Comparison of ENCODE assay signal across 8 mouse cellular contexts in genomic region chr6:34927156-34927555, GRCm38 (mm10). TPM values are rescaled to one million over a fixed set of nuclear protein-coding genes. Genes with fewer than 3 reads are reported as not detected.
DNase-seq lines count a peak whose midpoint lies in the region; ATAC-seq and TF ChIP-seq lines count a peak whose summit lies in the region.

No protein-coding gene starts in this region.

- 49% methylated on average over 4 of the region's 4 CpGs for WGBS in midbrain, embryonic 11.5 days
- 40% methylated on average over 4 of the region's 4 CpGs for WGBS in midbrain, embryonic 16.5 days
- 39% methylated on average over 4 of the region's 4 CpGs for WGBS in liver, embryonic 12.5 days (ENCODE audit: insufficient replicate concordance)
- WGBS in olfactory bulb, adult 2 months = 48% methylated on average over 4 of the region's 4 CpGs

- no peak overlapping the region for H3K4me3 ChIP-seq in midbrain, embryonic 11.5 days (ENCODE audit: low read depth, low read length)
- H3K4me3 ChIP-seq in midbrain, embryonic 16.5 days (ENCODE audit: low read depth, low read length) = no peak overlapping the region
- no peak overlapping the region for H3K4me3 ChIP-seq in liver, embryonic 12.5 days
- H3K4me3 ChIP-seq in olfactory bulb, adult 2 months (ENCODE audit: insufficient read depth, low read depth, low read length) = no peak overlapping the region

- peak; percentile 14; the same call in 1 of the 2 replicates for ATAC-seq in midbrain, embryonic 11.5 days (ENCODE audit: low FRiP score)
- ATAC-seq in midbrain, embryonic 16.5 days = no peak
- peak; percentile 32; the same call in 1 of the 2 replicates for ATAC-seq in liver, embryonic 12.5 days

- H3K4me1 ChIP-seq in midbrain, embryonic 11.5 days (ENCODE audit: control insufficient read depth, insufficient read depth, low read length) = no peaks in the 10 kb centered on the region
- no peaks in the 10 kb centered on the region for H3K4me1 ChIP-seq in midbrain, embryonic 16.5 days (ENCODE audit: control insufficient read depth, insufficient read depth, low read length)
- H3K4me1 ChIP-seq in liver, embryonic 12.5 days = no peaks in the 10 kb centered on the region
- H3K4me1 ChIP-seq in olfactory bulb, adult 2 months (ENCODE audit: control insufficient read depth, insufficient read depth, low read length) = no peaks in the 10 kb centered on the region

- H3K9me3 ChIP-seq in midbrain, embryonic 11.5 days (ENCODE audit: control insufficient read depth, low read length) = no peaks in the 10 kb centered on the region
- no peaks in the 10 kb centered on the region for H3K9me3 ChIP-seq in midbrain, embryonic 16.5 days (replicated peaks; ENCODE audit: control insufficient read depth, low read length, poor library complexity, severe bottlenecking)
- no peaks in the 10 kb centered on the region for H3K9me3 ChIP-seq in liver, embryonic 12.5 days (replicated peaks)

- peak; percentile 98 for DNase-seq in midbrain, embryonic 11.5 days (ENCODE audit: low spot score, missing footprints)
- DNase-seq in brain, embryonic 14.5 days (ENCODE audit: low read depth) = peak; percentile 65
- peak; percentile 58 for DNase-seq in fibroblast of lung, adult 2 months (ENCODE audit: low read depth)
- peak; percentile 78 for DNase-seq in kidney, adult 9 months
- DNase-seq in thymus, postnatal 36 days = peak; percentile 62 to 68

- no peaks in the 10 kb centered on the region for H3K36me3 ChIP-seq in midbrain, embryonic 11.5 days (ENCODE audit: control insufficient read depth, insufficient read depth, low read length)
- no peaks in the 10 kb centered on the region for H3K36me3 ChIP-seq in midbrain, embryonic 16.5 days (ENCODE audit: control insufficient read depth, insufficient read depth, low read length)
- no peaks in the 10 kb centered on the region for H3K36me3 ChIP-seq in liver, embryonic 12.5 days

- TF ChIP-seq CTCF in brain, embryonic 14.5 days (IDR thresholded peaks at IDR 0.05; ENCODE audit: borderline replicate concordance, extremely low read depth, insufficient read depth, insufficient read length) = peak; percentile 78
- TF ChIP-seq CTCF in olfactory bulb, adult 2 months (IDR thresholded peaks at IDR 0.05; ENCODE audit: insufficient read depth, low read depth, low read length) = peak; percentile 32

- H3K27me3 ChIP-seq in midbrain, embryonic 11.5 days (ENCODE audit: control insufficient read depth, insufficient read depth, low read length) = no peaks in the 10 kb centered on the region
- H3K27me3 ChIP-seq in midbrain, embryonic 16.5 days (ENCODE audit: control insufficient read depth, insufficient read depth, low read depth, low read length) = no peaks in the 10 kb centered on the region
- no peaks in the 10 kb centered on the region for H3K27me3 ChIP-seq in liver, embryonic 12.5 days (replicated peaks)

- no peak overlapping the region for H3K9ac ChIP-seq in midbrain, embryonic 11.5 days (ENCODE audit: low read length)
- no peak overlapping the region for H3K9ac ChIP-seq in midbrain, embryonic 16.5 days (ENCODE audit: low read depth, low read length)
- H3K9ac ChIP-seq in liver, embryonic 12.5 days = no peak overlapping the region

- H3K4me2 ChIP-seq in midbrain, embryonic 11.5 days = no peak overlapping the region
- H3K4me2 ChIP-seq in midbrain, embryonic 16.5 days (ENCODE audit: low read length) = no peak overlapping the region
- no peak overlapping the region for H3K4me2 ChIP-seq in liver, embryonic 12.5 days

- TF ChIP-seq POLR2A in brain, embryonic 14.5 days (IDR thresholded peaks at IDR 0.05; ENCODE audit: borderline replicate concordance, extremely low read depth, insufficient read depth, insufficient read length, poor library complexity, severe bottlenecking) = no peak
- TF ChIP-seq POLR2A in olfactory bulb, adult 2 months (IDR thresholded peaks at IDR 0.05; ENCODE audit: insufficient read depth, low read depth, low read length) = no peak

- H3K27ac ChIP-seq in midbrain, embryonic 11.5 days (ENCODE audit: low read depth, low read length) = no peak overlapping the region
- no peak overlapping the region for H3K27ac ChIP-seq in midbrain, embryonic 16.5 days (ENCODE audit: low read length)
- no peak overlapping the region for H3K27ac ChIP-seq in liver, embryonic 12.5 days
- no peak overlapping the region for H3K27ac ChIP-seq in olfactory bulb, adult 2 months (ENCODE audit: insufficient read depth, low read depth, low read length)

RNA-seq across cellular contexts. Expression of gene Stra8, which starts 7.2 kb away (rescaled TPM):
- polyA plus RNA-seq in midbrain, embryonic 11.5 days (2014; fragmentation: Nextera tagmentation; extraction: Ambion mirVana) = not detected in 2 replicates
- polyA plus RNA-seq in midbrain, embryonic 16.5 days (2015; fragmentation: Nextera tagmentation; extraction: Ambion mirVana) = not detected in 2 replicates
- not detected in 2 replicates for polyA plus RNA-seq in brain, embryonic 14.5 days (2012; rRNA removed)
- polyA plus RNA-seq in liver, embryonic 12.5 days (2016; fragmentation: Nextera tagmentation; extraction: Ambion mirVana) = not detected in 2 replicates
- polyA plus RNA-seq in olfactory bulb, adult 2 months (2012; ENCODE audit: insufficient read depth, insufficient read length, low replicate concordance, missing spikeins) = not detected in 2 replicates

RNA-seq across cellular contexts. Expression of gene Wdr91, which starts 16.5 kb away (rescaled TPM):
- 9.8 and 10.4 TPM in 2 replicates for polyA plus RNA-seq in midbrain, embryonic 11.5 days (2014; fragmentation: Nextera tagmentation; extraction: Ambion mirVana)
- polyA plus RNA-seq in midbrain, embryonic 16.5 days (2015; fragmentation: Nextera tagmentation; extraction: Ambion mirVana) = 15.5 and 15.6 TPM in 2 replicates
- polyA plus RNA-seq in brain, embryonic 14.5 days (2012; rRNA removed) = 26.0 and 31.2 TPM in 2 replicates
- 14.2 and 18.6 TPM in 2 replicates for polyA plus RNA-seq in liver, embryonic 12.5 days (2016; fragmentation: Nextera tagmentation; extraction: Ambion mirVana)
- polyA plus RNA-seq in olfactory bulb, adult 2 months (2012; ENCODE audit: insufficient read depth, insufficient read length, low replicate concordance, missing spikeins) = not detected in 2 replicates

RNA-seq across cellular contexts. Expression of gene Cyren, which starts 49.3 kb away (rescaled TPM):
- 11.8 TPM in 2 replicates for polyA plus RNA-seq in midbrain, embryonic 11.5 days (2014; fragmentation: Nextera tagmentation; extraction: Ambion mirVana)
- polyA plus RNA-seq in midbrain, embryonic 16.5 days (2015; fragmentation: Nextera tagmentation; extraction: Ambion mirVana) = 9.1 and 9.3 TPM in 2 replicates
- 12.4 and 13.2 TPM in 2 replicates for polyA plus RNA-seq in brain, embryonic 14.5 days (2012; rRNA removed)
- 16.0 and 16.5 TPM in 2 replicates for polyA plus RNA-seq in liver, embryonic 12.5 days (2016; fragmentation: Nextera tagmentation; extraction: Ambion mirVana)
- not detected in 2 replicates for polyA plus RNA-seq in olfactory bulb, adult 2 months (2012; ENCODE audit: insufficient read depth, insufficient read length, low replicate concordance, missing spikeins)

Comparison
In these comparisons a context has a peak if more than half of its experiments do, and no peak if none do; other contexts are left out.
1. RNA of gene Cyren, which starts 49.3 kb away (polyA plus RNA-seq): 16.0 to 16.5 TPM in liver, embryonic 12.5 days, 12.4 to 13.2 TPM in brain, embryonic 14.5 days, 11.8 TPM in midbrain, embryonic 11.5 days and 9.1 to 9.3 TPM in midbrain, embryonic 16.5 days; not detected in olfactory bulb, adult 2 months; every median in the first group is over 10 times any median in the second.
2. Peak in every context shown above with its lines, with median percentiles within 50 percentile points of each other: DNase-seq.